Mouse (Mus musculus): ENCODE measurements at regions not wholly inside any gene's neighbourhood (a gene's known extent, or its start where the extent isn't known, plus 50 kb on each side); places are given as distances from the start of the nearest gene placed in this dataset.

DNA sequence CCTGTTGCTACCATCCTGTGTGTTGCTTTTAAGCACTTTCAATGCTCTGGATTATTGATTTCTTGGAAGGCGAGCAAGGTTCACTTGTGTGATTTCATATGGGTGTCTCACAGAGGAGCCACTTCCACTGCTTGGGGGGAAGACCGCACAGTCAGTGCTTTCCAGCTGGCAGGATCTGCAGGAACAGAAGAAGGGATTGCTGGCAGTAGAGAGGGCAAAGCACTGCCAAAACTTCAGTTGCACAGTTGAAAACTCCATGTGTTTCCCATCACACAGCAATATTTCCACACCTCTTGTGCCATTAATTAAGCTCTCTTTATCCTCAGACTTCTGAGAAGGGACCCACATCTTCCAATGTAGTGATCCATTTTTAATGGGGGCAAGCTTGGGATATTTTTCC lies 618.8 kb downstream of the Cdh8 start:
- H3K9me3 ChIP-seq (ENCODE audit: control insufficient read depth, low read length): no peaks in the 10 kb centered on the region
- H3K4me3 ChIP-seq (ENCODE audit: low read depth, low read length): no peak overlapping the region
- no peak overlapping the region for H3K9ac ChIP-seq (ENCODE audit: low read length)
- no peak for DNase-seq (ENCODE audit: low spot score, missing footprints)
- WGBS: 95% methylated on average over 2 of the region's 2 CpGs
- no peaks in the 10 kb centered on the region for H3K4me1 ChIP-seq (ENCODE audit: control insufficient read depth, insufficient read depth, low read length)
- no peak for ATAC-seq (ENCODE audit: low FRiP score)
- no peak overlapping the region for H3K27ac ChIP-seq (ENCODE audit: low read depth, low read length)
- H3K4me2 ChIP-seq: no peak overlapping the region
- no peaks in the 10 kb centered on the region for H3K27me3 ChIP-seq (ENCODE audit: control insufficient read depth, insufficient read depth, low read length)
- no peaks in the 10 kb centered on the region for H3K36me3 ChIP-seq (ENCODE audit: control insufficient read depth, insufficient read depth, low read length)

DNA sequence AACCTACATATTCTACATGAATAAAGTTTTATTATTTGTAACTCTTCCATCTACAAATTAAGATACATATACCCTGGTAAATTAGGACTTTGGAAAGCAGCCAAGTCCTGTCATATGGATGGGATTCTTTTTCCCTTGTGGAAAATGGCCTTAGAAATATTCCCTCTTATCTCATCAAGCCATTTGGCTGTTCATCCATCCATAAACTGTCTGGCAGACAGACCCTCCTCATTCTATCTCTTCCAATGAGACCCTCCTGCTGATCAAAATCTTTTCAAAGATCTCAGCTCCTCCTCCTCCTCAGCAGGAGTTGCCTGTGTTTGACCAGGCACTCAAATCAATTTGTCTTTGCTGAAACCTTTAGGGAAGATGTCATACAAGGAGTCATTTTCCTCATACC lies 649.2 kb downstream of the Cdh8 start:
- Histone ChIP-seq H3K36me3 (ENCODE audit: control insufficient read depth, insufficient read depth, low read length) (no peaks in the 10 kb centered on the region), H3K9ac (ENCODE audit: low read length) (no peak overlapping the region), H3K27ac (ENCODE audit: low read depth, low read length) (no peak overlapping the region), H3K9me3 (ENCODE audit: control insufficient read depth, low read length) (no peaks in the 10 kb centered on the region), H3K4me2 (no peak overlapping the region), H3K4me3 (ENCODE audit: low read depth, low read length) (no peak overlapping the region), H3K4me1 (ENCODE audit: control insufficient read depth, insufficient read depth, low read length) (no peaks in the 10 kb centered on the region), H3K27me3 (ENCODE audit: control insufficient read depth, insufficient read depth, low read length) (no peaks in the 10 kb centered on the region)
- ATAC-seq (ENCODE audit: low FRiP score) (no peak), DNase-seq (ENCODE audit: low spot score, missing footprints) (peak; percentile 45)

DNA sequence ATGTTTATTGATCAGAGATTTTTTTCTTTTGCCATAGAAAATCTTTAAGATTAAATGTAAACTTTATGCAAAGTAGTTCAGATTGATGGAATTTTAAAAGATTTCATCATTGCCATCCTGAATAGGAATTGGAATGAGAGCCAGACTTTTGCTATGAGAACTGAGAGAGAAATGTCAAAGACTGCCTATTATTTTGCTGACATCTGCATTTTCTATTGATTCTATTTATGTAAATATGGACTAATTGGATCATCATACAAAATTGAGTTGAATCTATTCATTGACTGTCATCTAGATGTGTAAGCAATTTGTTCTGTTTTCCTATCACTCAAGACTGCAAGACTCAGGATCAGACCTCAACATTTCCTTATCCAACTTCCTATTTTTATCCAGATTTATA lies 659.7 kb downstream of the Cdh8 start:
- Histone ChIP-seq H3K36me3 (ENCODE audit: control insufficient read depth, insufficient read depth, low read length) (no peaks in the 10 kb centered on the region), H3K27ac (ENCODE audit: low read depth, low read length) (no peak overlapping the region), H3K27me3 (ENCODE audit: control insufficient read depth, insufficient read depth, low read length) (no peaks in the 10 kb centered on the region), H3K4me1 (ENCODE audit: control insufficient read depth, insufficient read depth, low read length) (peaks cover 9% of the 10 kb centered on the region), H3K4me2 (no peak overlapping the region), H3K4me3 (ENCODE audit: low read depth, low read length) (no peak overlapping the region), H3K9ac (ENCODE audit: low read length) (no peak overlapping the region), H3K9me3 (ENCODE audit: control insufficient read depth, low read length) (no peaks in the 10 kb centered on the region)
- ATAC-seq (ENCODE audit: low FRiP score): no peak
- DNase-seq (ENCODE audit: low spot score, missing footprints): no peak

DNA sequence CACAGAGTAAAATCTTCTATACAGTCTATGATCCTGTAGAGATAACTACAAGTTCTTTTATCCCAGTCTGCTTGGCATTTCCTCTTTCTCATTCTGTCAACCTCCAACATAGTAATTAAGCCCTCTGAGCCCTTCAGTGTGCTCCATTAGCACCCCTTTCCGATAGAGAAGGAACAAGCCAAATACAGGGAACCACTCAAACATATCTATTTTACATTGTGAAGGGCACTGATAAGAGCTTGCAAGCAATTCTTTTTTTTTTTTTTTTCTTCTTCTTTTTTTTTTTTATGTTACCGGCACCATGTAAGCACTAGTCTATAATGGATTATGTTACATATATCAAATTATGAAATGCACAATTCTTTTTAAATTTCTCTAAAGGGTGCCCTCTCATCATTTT lies 660.5 kb downstream of the Cdh8 start:
- ATAC-seq (ENCODE audit: low FRiP score) (no peak), DNase-seq (ENCODE audit: low spot score, missing footprints) (no peak)
- 71% methylated on average over 2 of the region's 2 CpGs for WGBS
- Histone ChIP-seq H3K4me3 (ENCODE audit: low read depth, low read length) (no peak overlapping the region), H3K9ac (ENCODE audit: low read length) (no peak overlapping the region), H3K9me3 (ENCODE audit: control insufficient read depth, low read length) (no peaks in the 10 kb centered on the region), H3K27ac (ENCODE audit: low read depth, low read length) (no peak overlapping the region), H3K36me3 (ENCODE audit: control insufficient read depth, insufficient read depth, low read length) (no peaks in the 10 kb centered on the region), H3K4me1 (ENCODE audit: control insufficient read depth, insufficient read depth, low read length) (peaks cover 9% of the 10 kb centered on the region), H3K4me2 (no peak overlapping the region), H3K27me3 (ENCODE audit: control insufficient read depth, insufficient read depth, low read length) (no peaks in the 10 kb centered on the region)

DNA sequence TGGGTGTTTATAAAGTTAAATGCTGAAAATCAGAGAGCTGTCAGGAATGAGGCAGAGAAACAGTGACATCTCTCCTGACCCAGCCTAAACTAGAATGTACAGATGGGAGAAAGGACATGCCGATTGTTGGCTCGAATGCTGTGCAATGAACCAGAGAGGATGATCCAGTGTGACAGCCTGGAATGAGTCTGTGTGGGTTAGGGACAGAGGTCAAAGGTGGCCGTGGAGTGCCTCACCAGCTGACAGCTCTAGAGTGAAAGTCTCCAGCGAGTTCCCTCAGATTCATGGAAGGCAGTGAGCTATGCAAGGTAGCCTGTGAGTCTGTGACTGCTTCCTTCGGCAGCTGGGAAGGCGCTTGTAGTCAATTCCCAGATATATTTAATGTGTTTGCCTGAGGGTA lies 663.9 kb downstream of the Cdh8 start:
- H3K4me1 ChIP-seq (ENCODE audit: control insufficient read depth, insufficient read depth, low read length): peaks cover 9% of the 10 kb centered on the region
- no peak overlapping the region for H3K9ac ChIP-seq (ENCODE audit: low read length)
- no peak overlapping the region for H3K27ac ChIP-seq (ENCODE audit: low read depth, low read length)
- WGBS: 13% methylated on average over 6 of the region's 6 CpGs
- peak; percentile 78 for ATAC-seq (ENCODE audit: low FRiP score)
- H3K4me3 ChIP-seq (ENCODE audit: low read depth, low read length): no peak overlapping the region
- no peaks in the 10 kb centered on the region for H3K27me3 ChIP-seq (ENCODE audit: control insufficient read depth, insufficient read depth, low read length)
- peak; percentile 88 for DNase-seq (ENCODE audit: low spot score, missing footprints)
- H3K36me3 ChIP-seq (ENCODE audit: control insufficient read depth, insufficient read depth, low read length): no peaks in the 10 kb centered on the region
- H3K9me3 ChIP-seq (ENCODE audit: control insufficient read depth, low read length): no peaks in the 10 kb centered on the region
- H3K4me2 ChIP-seq: no peak overlapping the region

DNA sequence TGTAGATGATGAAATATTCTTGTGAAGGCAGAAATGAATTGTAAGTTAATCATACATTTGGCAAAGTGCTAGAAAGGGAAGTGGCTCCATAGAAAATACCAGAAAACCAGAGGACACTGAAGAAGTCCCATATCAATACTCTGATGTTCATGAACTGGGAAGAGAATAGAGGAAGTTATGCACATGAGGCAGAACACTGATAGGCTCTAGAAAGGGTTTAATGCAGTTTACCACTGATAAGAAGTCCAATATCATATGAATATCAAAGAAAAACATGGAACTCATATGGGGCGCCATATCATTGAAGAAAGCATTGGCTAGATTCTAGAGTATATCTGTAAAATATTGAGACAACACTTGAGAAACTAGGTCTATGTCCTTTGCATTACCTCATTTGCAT lies 708.5 kb downstream of the Cdh8 start:
- DNase-seq (ENCODE audit: low spot score, missing footprints): no peak
- WGBS: 78% methylated on average over 1 of the region's 1 CpGs
- Histone ChIP-seq H3K4me1 (ENCODE audit: control insufficient read depth, insufficient read depth, low read length) (no peaks in the 10 kb centered on the region), H3K27ac (ENCODE audit: low read depth, low read length) (no peak overlapping the region), H3K27me3 (ENCODE audit: control insufficient read depth, insufficient read depth, low read length) (no peaks in the 10 kb centered on the region), H3K4me2 (no peak overlapping the region), H3K4me3 (ENCODE audit: low read depth, low read length) (no peak overlapping the region), H3K36me3 (ENCODE audit: control insufficient read depth, insufficient read depth, low read length) (no peaks in the 10 kb centered on the region), H3K9me3 (ENCODE audit: control insufficient read depth, low read length) (no peaks in the 10 kb centered on the region), H3K9ac (ENCODE audit: low read length) (no peak overlapping the region)
- ATAC-seq (ENCODE audit: low FRiP score): no peak

DNA sequence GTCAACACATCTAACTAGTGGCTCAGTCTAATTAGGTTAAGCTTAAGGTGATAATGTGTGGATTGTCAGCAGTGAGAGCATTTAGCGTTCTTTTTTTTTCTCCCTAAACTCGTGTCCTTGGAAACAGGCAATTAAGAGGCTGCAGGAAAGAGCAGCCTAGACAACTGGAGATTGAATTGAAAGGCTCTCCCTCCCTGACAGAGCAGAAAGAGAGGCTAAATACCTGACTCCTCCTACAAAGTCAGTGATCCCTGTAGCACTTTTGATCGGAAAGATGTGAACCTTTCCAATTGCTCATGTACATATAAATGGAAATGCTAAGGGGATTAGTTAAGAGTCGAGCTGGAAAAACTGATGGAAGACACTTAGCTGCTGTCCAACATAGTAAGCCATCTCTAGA lies 710.1 kb downstream of the Cdh8 start:
- DNase-seq (ENCODE audit: low spot score, missing footprints) (no peak), ATAC-seq (ENCODE audit: low FRiP score) (0 out of 2 replicates have a peak, but pooled peaks have one; percentile 27)
- Histone ChIP-seq H3K27ac (ENCODE audit: low read depth, low read length) (no peak overlapping the region), H3K9me3 (ENCODE audit: control insufficient read depth, low read length) (no peaks in the 10 kb centered on the region), H3K4me3 (ENCODE audit: low read depth, low read length) (no peak overlapping the region), H3K36me3 (ENCODE audit: control insufficient read depth, insufficient read depth, low read length) (no peaks in the 10 kb centered on the region), H3K4me2 (no peak overlapping the region), H3K27me3 (ENCODE audit: control insufficient read depth, insufficient read depth, low read length) (no peaks in the 10 kb centered on the region), H3K4me1 (ENCODE audit: control insufficient read depth, insufficient read depth, low read length) (no peaks in the 10 kb centered on the region), H3K9ac (ENCODE audit: low read length) (no peak overlapping the region)
- 11% methylated on average over 4 of the region's 4 CpGs for WGBS

DNA sequence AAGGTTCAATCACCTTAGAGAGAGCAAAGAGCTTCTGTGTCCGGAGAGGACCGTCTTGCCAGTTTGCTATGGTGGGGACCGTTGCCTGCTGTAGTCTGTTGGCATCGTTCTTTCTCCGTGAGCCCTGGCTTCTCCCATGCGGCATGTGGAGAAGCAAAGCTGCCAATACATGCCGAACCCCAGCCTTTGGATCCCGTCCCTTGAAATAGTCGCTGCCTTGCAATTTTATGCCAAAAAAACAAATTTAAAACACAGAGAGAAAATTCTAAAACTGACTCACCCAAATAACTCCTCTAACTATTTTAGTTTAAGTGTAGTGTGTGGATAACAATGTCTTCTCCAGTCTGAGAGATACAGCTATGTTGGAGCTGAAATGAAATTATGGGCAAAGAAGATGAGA lies 731.1 kb downstream of the Cdh8 start:
- Histone ChIP-seq H3K4me2 (no peak overlapping the region), H3K9me3 (ENCODE audit: control insufficient read depth, low read length) (no peaks in the 10 kb centered on the region), H3K4me1 (ENCODE audit: control insufficient read depth, insufficient read depth, low read length) (no peaks in the 10 kb centered on the region), H3K27me3 (ENCODE audit: control insufficient read depth, insufficient read depth, low read length) (no peaks in the 10 kb centered on the region), H3K27ac (ENCODE audit: low read depth, low read length) (no peak overlapping the region), H3K36me3 (ENCODE audit: control insufficient read depth, insufficient read depth, low read length) (no peaks in the 10 kb centered on the region), H3K4me3 (ENCODE audit: low read depth, low read length) (no peak overlapping the region), H3K9ac (ENCODE audit: low read length) (no peak overlapping the region)
- DNase-seq (ENCODE audit: low spot score, missing footprints) (no peak), ATAC-seq (ENCODE audit: low FRiP score) (no peak)
- 90% methylated on average over 9 of the region's 9 CpGs for WGBS

DNA sequence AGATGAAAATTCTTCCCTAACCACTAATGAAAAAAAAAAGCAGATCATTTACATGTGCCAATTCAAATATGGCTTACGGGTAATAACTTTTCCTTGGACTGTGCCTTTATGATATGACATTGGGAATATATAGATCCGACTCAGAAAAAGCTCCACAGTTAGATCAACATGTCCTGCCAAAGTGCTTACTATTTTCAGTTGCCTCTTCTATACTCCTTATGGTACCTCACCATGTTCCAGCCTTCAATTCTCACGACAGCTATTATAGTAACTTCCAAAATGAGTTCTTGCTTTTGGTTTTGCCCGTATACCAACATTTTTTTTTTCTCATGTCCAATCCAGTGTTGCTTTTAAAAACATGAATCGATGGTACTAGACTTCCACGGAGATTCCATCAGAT lies 731.7 kb downstream of the Cdh8 start:
- Histone ChIP-seq H3K9ac (ENCODE audit: low read length) (no peak overlapping the region), H3K4me1 (ENCODE audit: control insufficient read depth, insufficient read depth, low read length) (no peaks in the 10 kb centered on the region), H3K27me3 (ENCODE audit: control insufficient read depth, insufficient read depth, low read length) (no peaks in the 10 kb centered on the region), H3K27ac (ENCODE audit: low read depth, low read length) (no peak overlapping the region), H3K4me3 (ENCODE audit: low read depth, low read length) (no peak overlapping the region), H3K9me3 (ENCODE audit: control insufficient read depth, low read length) (no peaks in the 10 kb centered on the region), H3K36me3 (ENCODE audit: control insufficient read depth, insufficient read depth, low read length) (no peaks in the 10 kb centered on the region), H3K4me2 (no peak overlapping the region)
- ATAC-seq (ENCODE audit: low FRiP score) (no peak), DNase-seq (ENCODE audit: low spot score, missing footprints) (no peak)
- whole genome bisulfite sequencing: 87% methylated on average over 6 of the region's 6 CpGs

DNA sequence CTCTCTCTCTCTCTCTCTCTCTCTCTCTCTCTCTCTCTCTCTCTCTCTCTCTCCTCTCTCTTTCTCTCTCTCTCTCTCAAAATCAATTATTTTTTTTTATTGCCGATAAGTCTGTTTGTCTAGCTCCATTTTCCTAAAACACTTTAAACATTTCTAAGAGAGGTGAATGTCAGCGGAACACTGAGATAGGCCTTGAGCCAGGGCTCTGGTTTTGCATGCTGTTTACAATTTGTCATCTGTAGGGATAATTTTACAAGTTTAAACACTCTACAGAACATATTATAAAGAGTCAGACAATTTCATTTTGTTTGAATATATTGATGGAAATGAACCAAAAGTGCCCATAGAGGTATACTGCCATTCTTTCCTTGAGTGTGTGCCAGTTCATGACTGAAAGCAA lies 736.2 kb downstream of the Cdh8 start:
- Histone ChIP-seq H3K4me2 (no peak overlapping the region), H3K27ac (ENCODE audit: low read depth, low read length) (no peak overlapping the region), H3K36me3 (ENCODE audit: control insufficient read depth, insufficient read depth, low read length) (no peaks in the 10 kb centered on the region), H3K27me3 (ENCODE audit: control insufficient read depth, insufficient read depth, low read length) (no peaks in the 10 kb centered on the region), H3K9ac (ENCODE audit: low read length) (no peak overlapping the region), H3K9me3 (ENCODE audit: control insufficient read depth, low read length) (no peaks in the 10 kb centered on the region), H3K4me1 (ENCODE audit: control insufficient read depth, insufficient read depth, low read length) (no peaks in the 10 kb centered on the region), H3K4me3 (ENCODE audit: low read depth, low read length) (no peak overlapping the region)
- no peak for DNase-seq (ENCODE audit: low spot score, missing footprints)
- ATAC-seq (ENCODE audit: low FRiP score): no peak
- 93% methylated on average over 2 of the region's 2 CpGs for WGBS

All from midbrain, embryonic 11.5 days (tissue).